Mouse (Mus musculus) lung, embryonic 16.5 days (tissue): ENCODE measurements around the gene Gm20547. TPM values are rescaled to one million over a fixed set of nuclear protein-coding genes. Genes with fewer than 3 reads are reported as not detected.

Experiments used
- ATAC-seq: fragments of 200-750 bp; cut with Nextera tagmentation; 2 replicates; pipeline ENCODE4 v1.8.0; 2017; ENCODE audit warnings: low read depth, mild to moderate bottlenecking, moderate library complexity
- H3K27ac ChIP-seq: fragments of 300-500 bp; sonication (generic); 2 replicates; pipeline ENCODE4 v1.5.1; 2014; ENCODE audit warnings: mild to moderate bottlenecking, control low read depth, low read length
- H3K27me3 ChIP-seq: fragments of 300-500 bp; sonication (generic); 2 replicates; pipeline ENCODE4 v1.6.1; 2014; ENCODE audit warnings: low read depth, low read length, mixed read lengths; ENCODE audit not compliant: control insufficient read depth, insufficient read depth
- H3K36me3 ChIP-seq: fragments of 300-500 bp; sonication (generic); 2 replicates; pipeline ENCODE4 v1.6.1; 2014; ENCODE audit warnings: low read length; ENCODE audit not compliant: control insufficient read depth, insufficient read depth
- H3K4me1 ChIP-seq: fragments of 300-500 bp; sonication (generic); replicated peaks from 2 replicates; pipeline ENCODE4 v1.6.1; 2014; ENCODE audit warnings: low read length, mixed read lengths; ENCODE audit not compliant: control insufficient read depth, insufficient read depth
- H3K4me2 ChIP-seq: fragments of 300-500 bp; sonication (generic); 2 replicates; pipeline ENCODE4 v1.6.1; 2014; ENCODE audit warnings: low read depth, low read length, control low read depth
- H3K4me3 ChIP-seq: fragments of 300-500 bp; sonication (generic); 2 replicates; pipeline ENCODE4 v1.5.1; 2014; ENCODE audit warnings: mild to moderate bottlenecking, low read length, control low read depth
- H3K9ac ChIP-seq: fragments of 300-500 bp; sonication (generic); 2 replicates; pipeline ENCODE4 v1.6.1; 2014; ENCODE audit warnings: low read length, control low read depth
- H3K9me3 ChIP-seq: fragments of 300-500 bp; sonication (generic); 2 replicates; pipeline ENCODE4 v1.6.1; 2016; ENCODE audit warnings: low read length; ENCODE audit not compliant: control insufficient read depth
- WGBS: fragments of 180-500 bp; shearing (Covaris S2); extraction: QIAGEN DNeasy Blood & Tissue Kit; methylation state at CpG from one replicate; pipeline ENCODE4 v1.1.7; 2014; 5-methylcytosine and 5-hydroxymethylcytosine counted together
- polyA plus RNA-seq: library from polyadenylated mRNA; unstranded; fragments of >200 nt; fragmentation: Nextera tagmentation; extraction: Ambion mirVana; gene quantifications from 2 replicates; pipeline ENCODE4 v1.2.1, GENCODE M21; 2015

Gm20547 gene
- polyA plus RNA-seq, 1 experiment from 2014 or later: not detected

DNA sequence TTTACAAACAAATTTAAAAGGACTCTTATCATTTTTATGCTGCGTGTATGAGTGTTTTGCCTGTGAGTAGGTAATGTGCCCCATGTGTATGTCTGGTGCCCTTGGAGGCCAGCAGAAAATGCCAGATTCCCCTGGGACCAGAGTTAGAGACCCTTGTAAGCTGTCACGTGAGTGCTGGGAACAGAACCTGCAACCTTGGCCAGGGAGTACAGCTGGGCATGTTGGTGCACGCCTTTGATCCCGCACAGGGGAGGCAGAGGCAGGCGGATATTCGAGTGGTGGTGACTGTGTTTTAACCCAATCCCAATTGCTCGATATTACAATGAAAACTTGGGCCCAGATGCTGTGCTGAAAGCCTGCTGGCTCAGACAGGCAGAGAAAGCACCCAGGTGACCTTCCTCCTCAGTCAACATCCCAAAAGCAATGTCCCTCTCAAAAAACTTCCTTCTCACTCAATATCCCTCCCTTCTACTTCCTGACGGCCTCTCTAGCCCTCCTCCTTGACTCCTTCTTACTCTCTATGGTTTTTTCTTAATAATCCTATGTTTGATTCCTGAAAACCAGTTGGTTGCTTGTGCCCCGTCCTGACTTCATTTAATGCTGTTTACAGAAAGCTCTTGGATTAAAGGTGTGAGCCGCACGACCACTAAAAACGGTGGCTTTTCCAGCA lies 8.4 kb upstream of the Gm20547 start:
- no peak overlapping the region for H3K4me2 ChIP-seq
- H3K9ac ChIP-seq: no peak overlapping the region
- peaks cover 4% of the 10 kb centered on the region; the same call in 1 of the 2 replicates for H3K4me1 ChIP-seq
- H3K9me3 ChIP-seq: no peaks in the 10 kb centered on the region
- no peak for ATAC-seq
- H3K36me3 ChIP-seq: no peaks in the 10 kb centered on the region
- no peak overlapping the region for H3K4me3 ChIP-seq
- no peaks in the 10 kb centered on the region for H3K27me3 ChIP-seq
- WGBS: 80% methylated on average over 12 of the region's 12 CpGs
- no peak overlapping the region for H3K27ac ChIP-seq

GRCm38 (mm10) chr17:34887942-34888341 lies 6.1 kb upstream of the Gm20547 start:
- no peak overlapping the region for H3K4me3 ChIP-seq
- ATAC-seq: no peak

DNA sequence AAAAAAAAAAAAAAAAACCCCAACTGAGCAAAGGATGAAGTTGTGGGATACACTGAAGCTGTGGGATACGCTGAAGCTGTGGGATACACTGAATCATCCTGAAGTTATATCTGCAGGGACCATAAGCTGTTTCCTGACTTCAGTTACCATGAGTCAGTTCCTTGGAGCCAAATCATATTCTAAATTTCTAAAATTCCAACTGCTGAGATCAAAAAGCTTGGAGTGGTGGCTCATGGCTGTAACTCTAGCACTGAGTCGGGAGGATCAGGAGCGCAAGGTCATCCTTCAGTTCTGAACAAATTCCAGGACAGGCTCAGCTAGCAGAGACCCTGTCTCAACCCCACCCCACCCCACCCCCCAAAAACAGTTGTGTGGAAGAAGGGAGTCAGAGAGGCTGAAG lies 3.8 kb upstream of the Gm20547 start:
- Histone ChIP-seq H3K4me2 (no peak overlapping the region), H3K4me3 (no peak overlapping the region), H3K27me3 (no peaks in the 10 kb centered on the region), H3K27ac (no peak overlapping the region), H3K9ac (no peak overlapping the region), H3K4me1 (no peaks in the 10 kb centered on the region), H3K9me3 (no peaks in the 10 kb centered on the region), H3K36me3 (no peaks in the 10 kb centered on the region)
- 70% methylated on average over 3 of the region's 3 CpGs for WGBS
- ATAC-seq: no peak

More at GRCm38 (mm10) chr17:34887942-34888341, 6.1 kb upstream of the Gm20547 start:
- H3K4me2 ChIP-seq: no peak overlapping the region
- H3K4me1 ChIP-seq: no peaks in the 10 kb centered on the region
- WGBS: 82% methylated on average over 5 of the region's 5 CpGs
- H3K36me3 ChIP-seq: no peaks in the 10 kb centered on the region
- H3K9me3 ChIP-seq: no peaks in the 10 kb centered on the region
- no peaks in the 10 kb centered on the region for H3K27me3 ChIP-seq
- no peak overlapping the region for H3K9ac ChIP-seq
- H3K27ac ChIP-seq: no peak overlapping the region

DNA sequence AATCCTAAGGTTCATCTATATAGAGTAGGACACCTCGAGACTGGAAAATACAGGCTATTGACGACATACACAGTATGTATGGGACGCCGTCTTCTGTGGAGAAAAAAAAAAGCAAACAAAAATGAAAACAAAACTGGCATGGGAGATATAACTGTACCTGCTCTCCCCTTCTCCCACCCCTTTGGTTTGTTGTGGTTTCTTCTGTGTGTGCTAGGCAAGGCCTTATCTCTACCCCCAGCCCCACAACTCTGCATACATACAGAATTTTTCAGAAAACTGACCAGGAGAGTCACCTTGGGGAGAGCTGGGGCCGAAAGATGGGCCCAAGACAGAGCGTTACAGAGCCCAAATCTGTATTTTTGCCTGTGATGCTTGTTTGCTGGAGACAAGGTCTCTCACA lies 2.9 kb upstream of the Gm20547 start:
- no peak overlapping the region for H3K4me2 ChIP-seq
- H3K9ac ChIP-seq: no peak overlapping the region
- H3K27ac ChIP-seq: no peak overlapping the region
- H3K9me3 ChIP-seq: no peaks in the 10 kb centered on the region
- no peaks in the 10 kb centered on the region for H3K36me3 ChIP-seq
- 85% methylated on average over 6 of the region's 6 CpGs for WGBS
- no peaks in the 10 kb centered on the region for H3K4me1 ChIP-seq
- H3K4me3 ChIP-seq: no peak overlapping the region
- no peaks in the 10 kb centered on the region for H3K27me3 ChIP-seq
- ATAC-seq: no peak

DNA sequence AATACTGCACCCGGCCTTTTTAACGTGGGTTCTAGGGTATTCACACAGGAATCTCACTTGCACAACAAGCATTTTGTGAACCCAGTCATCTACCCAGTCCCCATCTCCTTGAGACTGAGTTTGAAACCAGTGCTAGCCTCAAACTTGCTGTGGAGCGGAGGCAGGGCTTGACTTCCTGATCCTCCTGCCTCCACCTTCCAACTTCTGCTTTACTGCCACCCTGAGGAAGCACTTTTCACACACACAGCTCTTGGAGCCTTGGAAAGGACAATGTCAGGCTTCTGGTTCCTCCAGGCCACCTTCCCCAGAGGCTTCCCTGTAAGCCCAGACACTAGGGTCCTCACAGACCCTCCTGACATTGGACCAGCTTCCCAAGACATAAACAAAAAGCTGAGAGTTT lies 1.5 kb upstream of the Gm20547 start:
- no peak for ATAC-seq
- Histone ChIP-seq H3K4me2 (no peak overlapping the region), H3K4me1 (no peaks in the 10 kb centered on the region), H3K27ac (no peak overlapping the region), H3K27me3 (no peaks in the 10 kb centered on the region), H3K9me3 (no peaks in the 10 kb centered on the region), H3K9ac (no peak overlapping the region), H3K4me3 (no peak overlapping the region), H3K36me3 (no peaks in the 10 kb centered on the region)
- WGBS: 73% methylated on average over 3 of the region's 3 CpGs

DNA sequence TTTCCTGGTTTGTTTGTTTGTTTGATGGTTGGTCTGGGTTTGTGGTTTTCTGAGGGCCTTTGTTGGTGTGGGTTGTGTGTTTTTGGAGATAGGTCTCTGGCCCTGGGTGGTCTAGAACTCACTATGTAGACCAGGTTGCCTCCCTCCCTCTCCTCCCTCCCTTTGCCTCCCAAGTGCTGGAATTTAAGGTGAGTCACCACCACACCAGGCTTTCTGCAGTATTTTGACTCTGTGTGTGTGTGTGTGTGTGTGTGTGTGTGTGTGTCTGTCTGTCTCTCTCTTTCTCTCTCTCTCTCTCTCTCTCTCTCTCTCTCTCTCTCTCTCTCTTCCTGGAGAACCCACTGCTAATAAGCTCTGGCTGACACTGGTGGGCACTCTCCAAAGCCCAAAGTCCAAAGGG lies 676 bp downstream of the Gm20547 start:
- H3K36me3 ChIP-seq: no peaks in the 10 kb centered on the region
- no peaks in the 10 kb centered on the region for H3K4me1 ChIP-seq
- no peak overlapping the region for H3K4me2 ChIP-seq
- no peak overlapping the region for H3K4me3 ChIP-seq
- no peak overlapping the region for H3K9ac ChIP-seq
- H3K9me3 ChIP-seq: no peaks in the 10 kb centered on the region
- no peak for ATAC-seq
- no peak overlapping the region for H3K27ac ChIP-seq
- H3K27me3 ChIP-seq: no peaks in the 10 kb centered on the region

DNA sequence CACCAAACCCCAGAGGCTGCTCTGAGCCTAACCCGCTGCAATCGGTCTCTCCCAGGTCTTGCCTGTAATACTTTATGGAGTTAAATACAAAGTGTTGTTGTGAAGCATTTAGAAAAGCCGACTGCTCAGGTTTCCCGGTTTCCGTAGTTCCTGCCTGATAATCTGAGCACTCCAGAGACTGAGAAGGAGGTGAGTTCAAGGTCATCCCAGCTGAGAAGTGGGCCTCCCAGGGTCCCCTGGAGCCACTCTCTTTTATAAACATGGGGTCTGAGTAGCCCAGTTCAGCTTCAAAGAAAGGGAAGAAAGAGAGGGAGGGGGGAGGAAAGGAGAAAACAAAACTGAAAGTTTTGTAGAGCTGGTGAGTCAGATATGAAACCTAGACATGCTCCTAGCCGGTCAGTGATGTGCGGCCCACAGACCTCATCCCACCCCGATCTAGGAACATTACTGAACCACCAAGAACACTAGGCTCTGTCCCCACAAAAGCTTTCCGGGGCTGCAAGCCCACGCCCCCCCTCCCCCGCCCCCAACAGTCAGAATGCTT lies 2.4 kb downstream of the Gm20547 start, which contains the start of gene Zbtb12:
TSS of gene Zbtb12 (plus strand) at position 148 of the 544 bp plus-strand sequence.
- Histone ChIP-seq H3K9ac (no peak within 1 kb of the TSS), H3K4me1 (no peaks in the 10 kb centered on the region), H3K36me3 (no peaks in the 10 kb centered on the region), H3K4me3 (no peak within 1 kb of the TSS), H3K4me2 (no peak within 1 kb of the TSS), H3K27ac (no peak within 1 kb of the TSS), H3K9me3 (no peaks in the 10 kb centered on the region), H3K27me3 (no peaks in the 10 kb centered on the region)
- ATAC-seq: no peak
- 44% methylated on average over 11 of the region's 11 CpGs for WGBS

- no peak for ATAC-seq
- no peaks in the 10 kb centered on the region for H3K36me3 ChIP-seq
- H3K27ac ChIP-seq: no peak overlapping the region
- H3K27me3 ChIP-seq: no peaks in the 10 kb centered on the region
- no peak overlapping the region for H3K4me3 ChIP-seq
- H3K4me2 ChIP-seq: no peak overlapping the region
- H3K9ac ChIP-seq: no peak overlapping the region
- no peaks in the 10 kb centered on the region for H3K4me1 ChIP-seq
- WGBS: 82% methylated on average over 6 of the region's 6 CpGs
- H3K9me3 ChIP-seq: no peaks in the 10 kb centered on the region
These were observed 7.5 kb downstream of the Gm20547 start for GRCm38 (mm10) chr17:34874321-34874720.

DNA sequence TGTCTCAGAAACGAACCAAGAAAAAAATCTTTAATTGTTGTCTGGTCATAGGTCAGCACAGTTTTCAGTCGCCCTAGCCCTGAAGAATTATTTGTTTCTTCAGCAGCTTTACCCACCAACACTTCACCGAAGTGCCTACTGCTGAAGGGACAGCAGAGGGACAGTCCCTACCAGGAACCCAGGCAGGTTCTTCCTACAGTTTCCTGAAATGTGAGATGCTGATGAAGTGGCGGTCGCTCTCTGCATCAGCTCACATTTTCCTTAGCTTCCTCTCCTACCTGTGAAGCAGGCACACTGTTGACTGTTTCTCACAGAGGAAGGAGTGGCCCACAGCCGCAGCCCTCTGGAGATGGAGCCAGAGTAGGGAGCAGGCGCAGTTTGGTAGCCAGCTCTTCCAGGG lies 15.9 kb downstream of the Gm20547 start:
- no peaks in the 10 kb centered on the region for H3K27me3 ChIP-seq
- 48% methylated on average over 7 of the region's 7 CpGs for WGBS
- H3K9ac ChIP-seq: no peak overlapping the region
- H3K4me2 ChIP-seq: no peak overlapping the region
- no peaks in the 10 kb centered on the region for H3K9me3 ChIP-seq
- H3K4me1 ChIP-seq: no peaks in the 10 kb centered on the region
- ATAC-seq: no peak
- H3K27ac ChIP-seq: no peak overlapping the region
- H3K36me3 ChIP-seq: no peaks in the 10 kb centered on the region
- H3K4me3 ChIP-seq: no peak overlapping the region
